Mouse (Mus musculus) small intestine, adult 2 months (tissue): ENCODE measurements around the gene Tceanc2.

Experiments used
- CTCF ChIP-seq: fragments of 200-500 bp; IDR thresholded peaks from 2 replicates; pipeline ENCODE4 v1.5.1; 2012; ENCODE audit warnings: low read depth, mild to moderate bottlenecking, control low read depth, inconsistent platforms, low read length, moderate library complexity, mixed read lengths; ENCODE audit not compliant: insufficient replicate concordance, insufficient read length; ENCODE audit errors: extremely low read depth
- POLR2A ChIP-seq: fragments of 200-500 bp; IDR thresholded peaks from 2 replicates; pipeline ENCODE4 v1.6.1; 2012; ENCODE audit warnings: low read depth, mild to moderate bottlenecking, control low read depth, inconsistent platforms, low read length, moderate library complexity

- TF ChIP-seq POLR2A, result no peak
- no peak for TF ChIP-seq CTCF
Measured at GRCm38 (mm10) chr4:107097871-107098270, 81.0 kb downstream of the Tceanc2 start.
